Mouse (Mus musculus): Measurements from ENCODE around the gene Col15a1. TPM values are rescaled to one million over a fixed set of nuclear protein-coding genes. Genes with fewer than 3 reads are reported as not detected.

Gene Col15a1
- polyA plus RNA-seq, 1 experiment, result 360 TPM

GRCm38 (mm10) chr4:47272452-47273130 lies 64.6 kb downstream of the Col15a1 start:
- no peak for DNase-seq (ENCODE audit: low read depth)

DNA sequence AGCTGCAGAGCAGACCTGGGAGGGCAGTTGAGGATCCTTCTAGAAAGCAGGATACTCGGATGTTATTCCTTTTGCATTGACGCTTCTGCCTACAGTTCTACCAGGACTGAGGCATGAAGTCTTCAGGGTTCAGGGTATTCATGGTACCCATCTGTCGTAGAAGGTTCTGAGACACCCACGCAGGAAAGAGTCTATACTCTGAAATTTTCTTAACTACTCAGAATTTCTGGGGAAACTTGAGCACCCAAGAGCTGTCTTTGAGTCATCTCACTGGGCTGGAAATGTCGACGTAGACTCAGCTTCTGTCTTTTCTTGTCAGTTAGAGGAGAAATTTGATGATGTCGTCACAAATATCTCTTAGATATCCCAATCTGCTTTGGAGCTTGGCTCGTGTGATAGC lies 65.8 kb downstream of the Col15a1 start:
- no peak for DNase-seq (ENCODE audit: low read depth)

DNA sequence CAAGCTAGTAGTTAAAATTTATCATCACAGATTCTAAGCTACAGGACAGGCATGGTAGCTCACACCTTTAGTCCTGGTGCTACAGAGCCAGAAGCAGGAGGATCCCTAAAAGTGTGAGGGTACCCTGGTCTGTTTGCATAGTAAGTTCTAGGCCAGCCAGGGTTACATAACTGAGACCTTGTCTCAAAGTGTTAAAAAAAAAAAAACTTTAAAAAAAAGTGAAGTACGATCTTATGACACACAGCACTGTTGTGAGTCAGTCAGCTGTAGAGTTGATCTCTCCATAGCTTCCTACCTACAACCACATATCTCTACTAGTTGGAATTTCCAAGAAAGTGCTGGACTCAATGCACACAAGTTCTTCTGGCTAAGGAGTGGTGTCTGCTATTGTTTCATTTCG lies 67.0 kb downstream of the Col15a1 start:
- no peak for DNase-seq (ENCODE audit: low read depth)

- no peak for DNase-seq (ENCODE audit: low read depth)
These were observed 70.4 kb downstream of the Col15a1 start for GRCm38 (mm10) chr4:47278397-47278796.

DNA sequence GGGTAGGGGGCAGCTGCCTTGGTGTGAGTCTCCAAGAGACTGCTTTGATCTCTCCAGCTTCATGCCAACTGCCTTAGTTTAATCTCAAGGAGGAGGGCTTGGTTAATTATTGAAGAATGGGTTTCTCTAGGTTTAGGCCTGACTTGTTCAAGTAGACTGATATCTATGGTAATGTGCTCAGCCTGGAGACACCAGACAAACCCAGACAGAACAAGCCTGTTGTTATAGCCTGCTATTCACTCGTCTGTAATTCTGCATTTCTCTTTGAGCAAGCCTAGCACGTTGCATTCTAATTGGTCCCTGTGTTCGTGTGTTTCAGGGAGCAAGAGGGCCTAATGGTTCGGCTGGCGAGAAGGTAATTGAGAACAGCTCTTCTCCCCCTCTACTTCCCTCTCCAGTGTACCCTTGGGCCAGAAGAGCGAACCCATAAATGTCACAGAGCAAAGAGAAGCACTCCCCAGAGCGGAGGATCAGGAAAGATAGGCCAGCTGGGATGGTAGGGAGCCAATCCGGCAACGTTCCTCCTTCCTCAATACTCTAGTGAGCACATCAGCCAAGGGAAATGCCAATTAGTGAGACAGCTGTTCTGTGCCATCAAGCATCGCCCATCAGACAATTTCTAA lies 71.2 kb downstream of the Col15a1 start:
- DNase-seq (ENCODE audit: low read depth), result no peak

GRCm38 (mm10) chr4:47280126-47280525 lies 72.2 kb downstream of the Col15a1 start:
- no peak for DNase-seq (ENCODE audit: low read depth)

- no peak for DNase-seq (ENCODE audit: low read depth)
These were observed 74.1 kb downstream of the Col15a1 start for GRCm38 (mm10) chr4:47281920-47282682.

- DNase-seq (ENCODE audit: low read depth), result no peak
These were observed 76.3 kb downstream of the Col15a1 start for GRCm38 (mm10) chr4:47284311-47284710.

GRCm38 (mm10) chr4:47284874-47285273 lies 76.9 kb downstream of the Col15a1 start:
- no peak for DNase-seq (ENCODE audit: low read depth)

DNA sequence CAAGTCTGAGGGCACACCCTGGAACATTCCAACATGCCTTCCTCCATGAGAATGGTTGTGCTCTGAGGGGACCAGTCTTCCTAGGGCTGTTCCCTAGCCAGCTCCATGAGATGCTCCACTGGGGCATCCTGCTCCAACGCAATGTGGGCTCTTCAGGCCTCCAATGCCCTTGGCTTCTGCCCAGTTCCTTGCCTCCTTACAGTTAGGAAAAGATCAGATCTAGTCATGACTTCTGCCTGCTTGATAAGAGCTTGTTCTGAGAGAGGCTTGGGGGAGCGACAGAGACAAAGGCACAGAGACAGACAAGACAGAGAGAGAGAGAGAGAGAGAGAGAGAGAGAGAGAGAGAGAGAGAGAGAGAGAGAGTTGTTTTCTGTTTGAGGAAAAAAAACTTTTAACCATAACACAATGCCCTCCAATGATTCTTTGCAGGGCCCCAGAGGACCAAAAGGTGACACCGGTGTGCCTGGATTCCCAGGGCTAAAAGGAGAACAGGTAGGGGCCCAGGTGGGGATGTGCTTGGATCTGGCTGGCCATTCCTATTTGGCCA lies 78.7 kb downstream of the Col15a1 start:
- DNase-seq (ENCODE audit: low read depth), result no peak

GRCm38 (mm10) chr4:47287468-47287867 lies 79.5 kb downstream of the Col15a1 start:
- no peak for DNase-seq (ENCODE audit: low read depth)

DNA sequence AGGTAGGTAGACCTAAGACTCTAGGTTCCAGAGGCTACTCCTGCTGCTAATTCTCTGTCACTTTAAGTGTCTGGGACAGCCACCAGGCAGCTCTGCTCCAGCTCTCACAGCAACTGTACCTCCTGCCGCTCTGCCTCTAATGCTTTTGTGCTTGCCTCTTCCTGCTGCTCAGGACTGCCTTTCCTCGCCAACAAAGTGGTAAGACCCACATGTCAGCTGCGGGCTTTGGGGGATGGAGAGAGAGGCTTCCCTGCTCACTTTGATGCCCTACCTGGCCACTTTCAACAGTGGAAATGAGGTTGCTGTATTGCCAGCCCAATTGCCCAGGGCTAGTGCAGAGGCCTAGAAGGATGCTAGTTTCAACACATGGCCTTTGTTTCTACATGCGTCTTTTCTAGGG lies 80.3 kb downstream of the Col15a1 start:
- DNase-seq (ENCODE audit: low read depth), result no peak

DNA sequence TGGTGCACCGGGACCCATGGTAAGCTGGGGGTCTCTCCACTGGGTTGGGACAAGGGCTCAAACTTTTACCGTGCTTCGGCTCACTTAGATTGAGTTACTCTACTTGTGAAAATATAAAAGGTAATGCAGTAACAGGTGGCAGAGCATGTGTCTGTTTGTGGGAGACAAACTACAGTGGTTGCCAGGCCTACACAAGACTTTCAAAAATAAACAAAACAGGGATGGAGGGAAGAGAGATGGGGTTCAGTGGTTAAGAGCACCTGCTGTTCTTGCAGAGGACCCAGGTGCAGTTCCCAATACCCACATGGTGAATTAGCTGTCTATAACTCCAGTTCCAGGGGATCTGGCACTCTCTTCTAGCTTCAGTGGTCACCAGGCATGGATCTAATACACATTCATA lies 81.6 kb downstream of the Col15a1 start:
- DNase-seq (ENCODE audit: low read depth), result no peak

DNA sequence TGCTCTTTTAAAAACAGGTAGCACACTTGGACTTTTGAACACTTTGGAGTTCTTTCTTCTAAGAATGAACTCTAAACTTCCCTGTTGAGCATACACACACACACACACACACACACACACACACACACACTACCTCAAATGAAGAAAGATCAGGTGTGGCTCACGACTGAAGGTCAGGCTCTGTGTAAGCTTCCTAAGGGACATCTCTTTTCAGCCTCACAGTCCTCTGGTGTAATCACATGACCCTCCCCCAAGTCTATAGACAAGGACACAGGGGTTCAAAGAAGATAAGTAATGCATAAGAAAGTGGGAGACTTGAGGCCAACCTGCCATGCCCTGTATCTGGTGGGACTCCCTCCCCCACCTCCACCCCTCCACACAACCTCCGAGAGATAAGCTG lies 82.5 kb downstream of the Col15a1 start:
- no peak for DNase-seq (ENCODE audit: low read depth)

DNA sequence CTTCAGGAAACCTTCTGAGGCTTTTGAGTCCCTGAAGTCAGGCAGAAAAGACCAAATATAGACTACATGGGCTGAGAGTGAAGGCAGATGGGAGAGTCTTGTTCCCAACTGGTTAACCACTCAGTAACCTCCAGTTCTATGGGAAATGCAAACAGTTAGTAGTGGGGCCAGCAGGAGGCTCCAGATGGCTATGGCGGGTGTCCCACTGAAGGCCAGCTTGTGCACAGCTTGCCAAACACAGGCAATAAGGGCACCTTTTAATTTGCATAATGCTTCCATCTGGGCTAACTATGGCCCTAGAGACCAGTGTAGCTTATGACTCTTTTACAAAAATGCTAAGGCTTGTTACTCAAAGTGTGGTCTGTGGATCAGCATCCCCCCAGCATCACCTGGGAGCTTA lies 83.1 kb downstream of the Col15a1 start:
- DNase-seq (ENCODE audit: low read depth), result no peak

GRCm38 (mm10) chr4:47292956-47293355 lies 85.0 kb downstream of the Col15a1 start:
- no peak for DNase-seq (ENCODE audit: low read depth)

- no peak for DNase-seq (ENCODE audit: low read depth)
These were observed 86.0 kb downstream of the Col15a1 start for GRCm38 (mm10) chr4:47293771-47294543.

DNA sequence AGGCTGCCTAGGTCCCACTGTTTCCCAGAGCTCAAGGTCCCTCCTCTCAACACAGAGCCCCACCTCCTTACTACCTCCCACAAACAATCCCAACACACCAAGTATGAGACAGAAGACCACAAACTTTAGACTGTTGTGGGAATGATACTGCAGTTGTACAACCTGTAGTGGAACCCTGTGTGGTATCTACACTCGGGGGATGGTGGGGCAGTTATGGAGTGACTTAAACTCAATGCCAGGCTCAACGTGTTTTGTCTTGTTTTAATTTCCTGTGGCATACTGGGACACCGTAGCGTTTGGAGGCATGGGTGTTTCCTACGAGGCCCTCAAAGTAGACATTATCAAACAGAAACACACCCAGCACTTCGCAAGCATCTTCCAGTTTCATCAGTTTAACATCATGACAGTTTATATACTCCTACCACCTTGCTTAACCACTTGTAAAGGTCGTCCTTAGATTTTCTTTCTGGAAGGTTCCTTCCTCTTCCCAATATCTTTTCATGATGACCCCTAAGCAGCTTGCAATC lies 86.6 kb downstream of the Col15a1 start:
- DNase-seq (ENCODE audit: low read depth), result no peak

DNA sequence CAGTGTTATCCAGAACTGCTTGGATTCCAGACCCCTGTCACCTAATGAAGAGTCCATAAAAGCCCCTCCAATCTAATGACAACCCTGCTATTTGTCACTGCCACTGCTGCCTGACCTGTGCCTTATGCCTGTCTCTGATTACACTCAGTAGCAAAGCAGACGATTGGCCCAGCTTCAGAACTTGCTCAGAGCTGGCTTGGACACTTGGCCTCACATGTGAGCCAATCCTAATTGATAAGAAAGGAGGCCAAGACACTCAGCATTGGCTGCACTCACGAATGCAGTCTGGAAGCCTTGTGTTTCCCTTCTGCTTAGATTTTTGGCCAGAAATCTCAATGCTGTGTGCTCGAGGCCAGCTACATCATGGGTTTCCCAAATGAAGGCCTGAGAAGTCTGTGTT lies 87.6 kb downstream of the Col15a1 start:
- DNase-seq (ENCODE audit: low read depth), result no peak

- DNase-seq (ENCODE audit: low read depth), result no peak
These were observed 92.7 kb downstream of the Col15a1 start for GRCm38 (mm10) chr4:47300701-47301100.

- DNase-seq (ENCODE audit: low read depth), result no peak
These were observed 94.6 kb downstream of the Col15a1 start for GRCm38 (mm10) chr4:47302610-47303009.
